Mouse (Mus musculus): ENCODE data around the gene Hnf1a. TPM values are rescaled to one million over a fixed set of nuclear protein-coding genes. Genes with fewer than 3 reads are reported as not detected.

The Hnf1a gene
- polyA plus RNA-seq (2015; fragmentation: Nextera tagmentation; extraction: Ambion mirVana): 0.06 and 0.09 TPM in 2 replicates

DNA sequence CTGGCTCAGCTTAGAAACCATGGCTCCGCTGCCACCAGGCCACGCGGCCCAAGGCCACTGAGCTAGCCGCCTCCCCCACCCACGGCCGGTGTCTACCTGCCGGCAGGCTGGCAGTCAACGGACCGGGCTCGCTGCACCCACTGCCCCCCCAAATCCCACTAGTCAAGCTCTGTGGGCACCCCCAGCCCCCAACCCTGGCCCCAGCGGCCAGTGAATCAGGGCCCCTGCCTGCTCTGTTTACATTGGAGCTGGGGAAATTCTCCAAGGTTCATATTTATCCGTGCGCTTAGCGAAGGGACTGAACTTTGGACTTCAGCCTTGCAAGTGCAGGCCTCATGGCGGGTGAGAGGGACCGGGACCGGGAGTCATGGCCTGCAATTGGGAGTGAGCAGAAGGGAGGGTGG, at the start of gene Hnf1a:
Hnf1a (minus strand) TSS at position 271 of the 404 bp plus-strand sequence.

DNA sequence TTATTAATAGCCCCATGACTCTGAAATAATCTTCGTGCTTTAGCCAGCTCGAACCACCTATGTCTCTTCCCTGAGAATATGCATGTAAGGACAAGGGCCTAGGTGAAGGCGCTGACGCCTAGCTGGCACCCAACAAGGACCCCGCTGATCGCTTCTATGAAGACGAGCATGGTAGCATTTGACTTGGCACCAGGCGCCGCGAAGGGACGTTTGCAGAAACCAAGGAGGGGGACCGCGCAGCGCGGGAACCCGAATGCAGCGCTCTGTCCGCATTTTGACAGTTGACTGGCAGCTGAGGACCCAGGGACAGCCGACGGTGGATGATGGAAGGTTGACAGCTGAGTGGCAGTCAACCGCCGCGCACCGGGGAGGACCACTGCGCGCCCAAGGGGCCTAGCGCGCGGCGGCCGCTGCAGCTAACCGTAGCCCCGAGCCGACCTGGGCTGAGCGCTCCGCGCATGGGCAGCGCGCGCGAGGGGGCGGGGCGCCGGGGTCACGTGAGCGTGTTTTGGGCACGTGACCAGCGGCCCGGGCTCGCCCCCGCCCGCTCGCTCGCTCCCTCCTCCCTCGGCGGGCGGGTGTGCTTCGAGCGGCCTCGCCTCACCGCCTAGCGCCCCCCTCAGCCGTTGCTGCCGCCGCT, 39.8 kb upstream of the Hnf1a start, which contains the start of gene Sppl3:
Sppl3 (plus strand) TSS at position 561 of the 640 bp plus-strand sequence.

DNA sequence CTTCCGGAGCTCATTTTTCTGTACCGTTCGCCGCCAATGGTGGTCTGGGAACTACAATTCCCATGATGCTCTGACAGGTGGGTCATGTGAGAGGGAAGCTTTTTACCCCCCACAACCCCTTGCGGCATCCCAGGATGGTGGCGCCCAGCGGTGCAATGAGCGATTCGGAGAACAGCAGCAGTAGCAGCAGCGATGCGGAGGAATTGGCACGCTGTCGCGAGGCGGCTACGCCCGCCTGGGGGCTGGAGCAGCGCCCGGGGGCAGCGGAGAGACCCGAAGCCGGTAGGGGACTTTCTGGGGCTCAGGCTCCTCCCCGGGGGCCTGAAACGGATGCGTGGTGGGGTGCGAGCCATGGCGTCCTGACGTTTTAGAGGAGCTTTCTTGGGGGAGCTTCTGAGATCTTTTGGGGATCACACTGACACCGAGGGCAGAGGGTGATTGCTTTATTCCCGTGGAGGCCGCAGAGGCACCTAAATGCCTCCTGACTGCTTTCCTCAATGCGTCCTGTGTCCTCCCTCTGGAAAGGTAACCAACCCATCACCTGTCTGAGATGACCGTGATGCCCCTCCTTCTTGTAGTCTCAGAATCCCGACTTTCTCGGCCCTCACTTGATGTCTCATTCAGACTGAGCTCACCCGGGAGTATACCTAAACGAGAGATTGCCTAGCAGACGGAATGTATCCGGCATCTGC, 28.7 kb downstream of the Hnf1a start, which contains the start of gene 2210016L21Rik:
2210016L21Rik (plus strand) TSS at position 85 of the 692 bp plus-strand sequence.

DNA sequence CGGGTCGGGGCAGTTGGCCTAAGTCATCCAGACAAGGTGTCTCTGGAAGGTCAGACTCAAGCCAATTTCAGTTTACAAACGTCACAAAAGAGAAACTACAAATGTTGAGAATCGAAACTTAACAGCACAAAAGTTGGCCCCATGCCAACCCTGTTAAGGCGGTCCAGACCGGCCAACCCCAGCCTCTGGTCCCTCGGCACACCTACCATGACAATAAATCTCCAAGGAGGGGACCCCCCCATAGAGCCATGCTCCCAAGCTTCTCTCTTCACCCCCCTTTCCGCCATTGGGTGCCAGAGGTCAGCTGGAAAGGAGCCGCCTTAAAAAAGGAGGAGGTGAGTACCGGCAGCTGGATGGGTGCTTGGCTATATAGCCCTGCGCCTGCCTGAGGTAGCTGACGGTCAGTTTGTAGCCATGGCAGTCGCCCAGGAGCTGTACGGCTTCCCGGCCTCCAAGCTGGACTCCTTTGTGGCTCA, 47.9 kb downstream of the Hnf1a start, which contains the start of gene Oasl1:
Oasl1 (plus strand) TSS at position 243 of the 476 bp plus-strand sequence.

Other genes starting within 250 kb of the Hnf1a start
- gene Ankrd13a, start 196.4 kb downstream of the Hnf1a start, polyA plus RNA-seq (2015; fragmentation: Nextera tagmentation; extraction: Ambion mirVana): 29.3 and 30.6 TPM in 2 replicates
- 33.4 and 38.9 TPM in 2 replicates for gene Git2, start 195.6 kb downstream of the Hnf1a start, polyA plus RNA-seq (2015; fragmentation: Nextera tagmentation; extraction: Ambion mirVana)
- 337 and 360 TPM in 2 replicates for gene 1500011B03Rik, start 147.6 kb downstream of the Hnf1a start, polyA plus RNA-seq (2015; fragmentation: Nextera tagmentation; extraction: Ambion mirVana)
- not detected in 2 replicates for gene 4930519G04Rik, start 117.4 kb downstream of the Hnf1a start, polyA plus RNA-seq (2015; fragmentation: Nextera tagmentation; extraction: Ambion mirVana)
- gene Gm9936, start 112.4 kb downstream of the Hnf1a start, polyA plus RNA-seq (2015; fragmentation: Nextera tagmentation; extraction: Ambion mirVana): 2.0 and 2.6 TPM in 2 replicates
- gene Oasl2, start 74.2 kb downstream of the Hnf1a start, polyA plus RNA-seq (2015; fragmentation: Nextera tagmentation; extraction: Ambion mirVana): 6.6 and 7.8 TPM in 2 replicates
- 0.27 and 1.3 TPM in 2 replicates for gene Oasl1, start 47.9 kb downstream of the Hnf1a start, polyA plus RNA-seq (2015; fragmentation: Nextera tagmentation; extraction: Ambion mirVana)
- gene 2210016L21Rik, start 28.9 kb downstream of the Hnf1a start, polyA plus RNA-seq (2015; fragmentation: Nextera tagmentation; extraction: Ambion mirVana): 220 and 232 TPM in 2 replicates
- gene Sppl3, start 40.0 kb upstream of the Hnf1a start, polyA plus RNA-seq (2015; fragmentation: Nextera tagmentation; extraction: Ambion mirVana): 49.0 and 72.3 TPM in 2 replicates
- 41.5 and 53.5 TPM in 2 replicates for gene Gm10401, start 127.2 kb upstream of the Hnf1a start, polyA plus RNA-seq (2015; fragmentation: Nextera tagmentation; extraction: Ambion mirVana)
- gene Acads, start 148.3 kb upstream of the Hnf1a start, polyA plus RNA-seq (2015; fragmentation: Nextera tagmentation; extraction: Ambion mirVana): 21.4 and 22.5 TPM in 2 replicates
- 21.6 and 25.5 TPM in 2 replicates for gene Unc119b, start 163.9 kb upstream of the Hnf1a start, polyA plus RNA-seq (2015; fragmentation: Nextera tagmentation; extraction: Ambion mirVana)
- gene Mlec, start 187.1 kb upstream of the Hnf1a start, polyA plus RNA-seq (2015; fragmentation: Nextera tagmentation; extraction: Ambion mirVana): 25.1 and 28.6 TPM in 2 replicates
- 42.5 and 54.4 TPM in 2 replicates for gene Cabp1, start 223.3 kb upstream of the Hnf1a start, polyA plus RNA-seq (2015; fragmentation: Nextera tagmentation; extraction: Ambion mirVana)

Data from neural tube, postnatal 0 days (tissue).